In genomic region chr13:98374979-98375378, GRCm38 (mm10) we compare ENCODE assay signal across 24 mouse cellular contexts. TPM values are rescaled to one million over a fixed set of nuclear protein-coding genes. Genes with fewer than 3 reads are reported as not detected.
A peak's percentile ranks its signal among the peaks of the same experiment; 100 is the strongest.
DNase-seq lines count a peak whose midpoint lies in the region; ATAC-seq and TF ChIP-seq lines count a peak whose summit lies in the region.
"Had no signal": no experiment of that assay in that cellular context is flagged by ENCODE, and none has a peak within 500 bp of the region (broad histone marks: within the 10 kb centered on the region; RNA-seq: fewer than 3 reads in every experiment).

No protein-coding gene starts in this region.

- H3K4me2 ChIP-seq in midbrain, postnatal 0 days (ENCODE audit: low read depth, low read length, poor library complexity, severe bottlenecking), result no peak overlapping the region
- H3K4me2 ChIP-seq: forebrain, embryonic 12.5 days had no signal

- ATAC-seq in midbrain, postnatal 0 days (ENCODE audit: low FRiP score), result no peak
- ATAC-seq: activated CD4-positive, CD25-positive, alpha-beta regulatory T cell, adult 4 months; CD4-positive, CD25-positive, alpha-beta regulatory T cell, adult 4 months; forebrain, embryonic 14.5 days; forebrain, embryonic 16.5 days; Patski had no signal

- peak overlapping the region; percentile 47 for H3K27ac ChIP-seq in embryonic fibroblast, embryonic 13.5 days (ENCODE audit: insufficient read depth, low read length)
- no peak overlapping the region for H3K27ac ChIP-seq in midbrain, postnatal 0 days (ENCODE audit: low read depth, low read length)
- H3K27ac ChIP-seq: forebrain, embryonic 10.5 days; forebrain, embryonic 12.5 days had no signal

- TF ChIP-seq CTCF in embryonic fibroblast, embryonic 13.5 days (IDR thresholded peaks at IDR 0.05; ENCODE audit: borderline replicate concordance, insufficient read depth, low read length), result no peak
- TF ChIP-seq CTCF in midbrain, postnatal 0 days (IDR thresholded peaks at IDR 0.05), result no peak

- WGBS in midbrain, postnatal 0 days, result 66% methylated on average over 3 of the region's 3 CpGs

- peaks cover 5% of the 10 kb centered on the region; the same call in 1 of the 2 replicates for H3K27me3 ChIP-seq in midbrain, postnatal 0 days (ENCODE audit: insufficient read depth, low read length)
- H3K27me3 ChIP-seq: CH12.LX, Patski had no signal

- H3K4me3 ChIP-seq in embryonic fibroblast, embryonic 13.5 days (ENCODE audit: insufficient read depth, low read length), result no peak overlapping the region
- H3K4me3 ChIP-seq in midbrain, postnatal 0 days (ENCODE audit: low read depth, low read length), result no peak overlapping the region
- H3K4me3 ChIP-seq: erythroblast, embryonic 14.5 days; forebrain, embryonic 10.5 days; forebrain, embryonic 12.5 days had no signal

- no peak overlapping the region for H3K9ac ChIP-seq in midbrain, postnatal 0 days (replicated peaks; ENCODE audit: low read length, poor library complexity, severe bottlenecking)
- H3K9ac ChIP-seq: forebrain, embryonic 12.5 days had no signal

- intact Hi-C loops in heart, postnatal 25 days (cut with DNase I), result no loop called here

- no peaks in the 10 kb centered on the region for H3K9me3 ChIP-seq in midbrain, postnatal 0 days (ENCODE audit: low read length)
- H3K9me3 ChIP-seq: forebrain, embryonic 10.5 days; forebrain, embryonic 12.5 days; G1E had no signal

- H3K4me1 ChIP-seq in embryonic fibroblast, embryonic 13.5 days (ENCODE audit: control insufficient read depth, insufficient read depth, low read length), result no peaks in the 10 kb centered on the region
- H3K4me1 ChIP-seq in midbrain, postnatal 0 days (ENCODE audit: insufficient read depth, low read length), result no peaks in the 10 kb centered on the region
- H3K4me1 ChIP-seq: forebrain, embryonic 12.5 days had no signal

- no peaks in the 10 kb centered on the region for H3K36me3 ChIP-seq in midbrain, postnatal 0 days (ENCODE audit: insufficient read depth, low read length)
- H3K36me3 ChIP-seq: forebrain, embryonic 10.5 days; forebrain, embryonic 12.5 days; G1E had no signal

- peak; percentile 21 for DNase-seq in heart, adult 11 months
- DNase-seq in heart, postnatal 25 days (ENCODE audit: low spot score), result no peak
- no peak for DNase-seq in midbrain, postnatal 0 days (ENCODE audit: low spot score)
- DNase-seq in layer of hippocampus, adult 8-10 months (ENCODE audit: low spot score in 2 of 2), result no peak
- DNase-seq: adrenal gland, adult 8-10 months; adrenal gland, postnatal 14 days; adrenal gland, postnatal 36 days; B cell, adult 2 months; cerebellum, adult 11-12 months; cerebellum, adult 2 months; cerebellum, adult 9-10 months; cerebellum, postnatal 10 days; cerebellum, postnatal 25 days had no signal

- TF ChIP-seq POLR2A in embryonic fibroblast, embryonic 13.5 days (IDR thresholded peaks at IDR 0.05; ENCODE audit: low read depth, low read length), result no peak

RNA-seq across cellular contexts. Expression of gene Foxd1, which starts 20.9 kb away (rescaled TPM):
- total RNA-seq in heart, postnatal 25 days (2021), result under 1 TPM in 1 of 2 experiments, not detected in 1; 0.05 TPM
- polyA plus RNA-seq in embryonic fibroblast, embryonic 13.5 days (2011; ENCODE audit: insufficient read length, low read depth, missing spikeins), result 5.9 and 6.3 TPM in 2 replicates
- 2.4 and 2.5 TPM in 2 replicates for total RNA-seq in midbrain, postnatal 0 days (2014; rRNA removed)
- polyA plus RNA-seq in midbrain, postnatal 0 days (2015; fragmentation: Nextera tagmentation; extraction: Ambion mirVana), result 0.59 and 0.74 TPM in 2 replicates
- 1 to 10 TPM in 3 of 4 experiments, under 1 TPM in 1; 0.74 to 1.3 (median 1.2) TPM for total RNA-seq in layer of hippocampus, adult 8-10 months (2022)
- total RNA-seq: CH12.LX had no signal
- polyA plus RNA-seq: activated CD4-positive, CD25-positive, alpha-beta regulatory T cell, adult 4 months; CD4-positive, CD25-positive, alpha-beta regulatory T cell, adult 4 months; erythroblast, embryonic 14.5 days; G1E had no signal

RNA-seq across cellular contexts. Expression of gene Btf3, which starts 58.2 kb away (rescaled TPM):
- 100 to 1,000 TPM; 190 to 219 TPM for total RNA-seq in heart, postnatal 25 days (2021)
- polyA plus RNA-seq in embryonic fibroblast, embryonic 13.5 days (2011; ENCODE audit: insufficient read length, low read depth, missing spikeins), result 715 and 807 TPM in 2 replicates
- total RNA-seq in midbrain, postnatal 0 days (2014; rRNA removed), result 269 and 303 TPM in 2 replicates
- 441 and 472 TPM in 2 replicates for polyA plus RNA-seq in midbrain, postnatal 0 days (2015; fragmentation: Nextera tagmentation; extraction: Ambion mirVana)
- 100 to 1,000 TPM; 157 to 207 (median 184) TPM for total RNA-seq in layer of hippocampus, adult 8-10 months (2022)
